Mouse (Mus musculus) megakaryocyte, embryonic 14.5 days (primary cell): ENCODE measurements at regions not wholly inside any gene's neighbourhood (a gene's known extent, or its start where the extent isn't known, plus 50 kb on each side); places are given as distances from the start of the nearest gene placed in this dataset.

Source experiments
- FLI1 ChIP-seq: IDR thresholded peaks from 2 replicates; pipeline ENCODE4 v1.6.1; 2012; ENCODE audit warnings: low read length, inconsistent platforms, mixed read lengths
- GATA1 ChIP-seq: IDR thresholded peaks from 3 replicates; pipeline ENCODE4 v1.6.1; 2012; ENCODE audit warnings: mixed read lengths, low read length, inconsistent platforms, borderline replicate concordance

GRCm38 (mm10) chr2:108770383-108770782 is 510.2 kb upstream of the Kif18a start:
- TF ChIP-seq GATA1 (no peak), FLI1 (no peak)
